Mouse (Mus musculus) bone marrow, adult 2 months (tissue): ENCODE data around the gene Ubxn1. TPM values are rescaled to one million over a fixed set of nuclear protein-coding genes. Genes with fewer than 3 reads are reported as not detected.

Experiments
- H3K27ac ChIP-seq: fragments of 200-500 bp; 2 replicates; pipeline ENCODE4 v1.5.1; 2012; ENCODE audit warnings: low read depth, mild to moderate bottlenecking, control low read depth, inconsistent platforms, low read length; ENCODE audit not compliant: control insufficient read depth, poor library complexity, insufficient read depth
- H3K4me1 ChIP-seq: fragments of 200-500 bp; 2 replicates; pipeline ENCODE4 v1.6.1; 2011; ENCODE audit warnings: low read length; ENCODE audit not compliant: control insufficient read depth, insufficient read depth
- H3K4me3 ChIP-seq: fragments of 200-500 bp; replicated peaks from 2 replicates; pipeline ENCODE3; 2011; ENCODE audit warnings: mild to moderate bottlenecking, low read depth, low read length, control low read depth; ENCODE audit not compliant: control insufficient read depth
- CTCF ChIP-seq: fragments of 200-500 bp; IDR thresholded peaks from 2 replicates; pipeline ENCODE4 v1.5.1; 2011; ENCODE audit warnings: low read length, control low read depth; ENCODE audit not compliant: control insufficient read depth, insufficient read depth
- POLR2A ChIP-seq: fragments of 200-500 bp; IDR thresholded peaks from 2 replicates; pipeline ENCODE4 v1.6.1; 2011; ENCODE audit warnings: low read depth, mild to moderate bottlenecking, control low read depth, low read length, borderline replicate concordance; ENCODE audit not compliant: control insufficient read depth
- WGBS: fragments of 180-500 bp; shearing (Covaris S2); methylation state at CpG from one replicate; pipeline ENCODE4 v1.1.7; 2018; 5-methylcytosine and 5-hydroxymethylcytosine counted together
- polyA plus RNA-seq: library from polyadenylated mRNA; stranded (reverse); fragments of >200 nt; gene quantifications from 2 replicates; pipeline ENCODE4 v1.2.4, GENCODE M21; 2011; ENCODE audit warnings: low replicate concordance; ENCODE audit not compliant: missing spikeins, insufficient read depth, insufficient read length

Gene Ubxn1
- polyA plus RNA-seq, 1 experiment = 110 TPM

DNA sequence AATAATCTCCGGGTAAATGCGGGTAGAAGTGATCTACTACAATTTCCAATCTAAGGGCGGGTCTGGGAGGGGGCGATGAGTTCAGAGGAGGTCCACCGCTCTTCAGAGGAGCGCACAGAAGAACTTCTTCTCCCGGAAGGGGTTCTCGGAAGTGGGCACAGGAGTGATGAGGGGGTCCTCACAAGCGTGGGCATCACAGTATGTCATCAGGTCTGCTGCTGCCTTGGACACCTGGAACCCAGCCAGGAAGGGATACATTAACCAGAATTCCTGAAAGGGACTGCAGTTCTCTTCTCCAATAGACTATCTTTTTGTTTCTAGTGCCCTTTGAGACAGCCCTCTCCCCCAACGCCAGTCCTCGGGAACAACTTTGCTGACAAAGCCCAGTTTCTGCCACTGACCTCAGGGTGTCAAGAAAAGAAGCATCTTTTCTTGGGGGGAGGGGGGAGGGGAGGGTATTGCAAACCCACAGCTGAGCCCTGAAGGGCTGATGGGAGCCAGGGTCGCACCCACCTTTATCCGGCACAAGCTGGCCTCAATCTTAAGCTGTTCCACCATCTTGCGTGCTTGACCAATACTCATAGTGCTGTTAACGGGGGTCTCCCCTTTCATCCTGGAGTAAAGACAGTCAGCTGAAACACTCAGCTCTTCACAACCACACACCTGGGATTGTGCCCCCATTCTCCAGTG lies 33.1 kb upstream of the Ubxn1 start:
- 20% methylated on average over 15 of the region's 15 CpGs for WGBS

DNA sequence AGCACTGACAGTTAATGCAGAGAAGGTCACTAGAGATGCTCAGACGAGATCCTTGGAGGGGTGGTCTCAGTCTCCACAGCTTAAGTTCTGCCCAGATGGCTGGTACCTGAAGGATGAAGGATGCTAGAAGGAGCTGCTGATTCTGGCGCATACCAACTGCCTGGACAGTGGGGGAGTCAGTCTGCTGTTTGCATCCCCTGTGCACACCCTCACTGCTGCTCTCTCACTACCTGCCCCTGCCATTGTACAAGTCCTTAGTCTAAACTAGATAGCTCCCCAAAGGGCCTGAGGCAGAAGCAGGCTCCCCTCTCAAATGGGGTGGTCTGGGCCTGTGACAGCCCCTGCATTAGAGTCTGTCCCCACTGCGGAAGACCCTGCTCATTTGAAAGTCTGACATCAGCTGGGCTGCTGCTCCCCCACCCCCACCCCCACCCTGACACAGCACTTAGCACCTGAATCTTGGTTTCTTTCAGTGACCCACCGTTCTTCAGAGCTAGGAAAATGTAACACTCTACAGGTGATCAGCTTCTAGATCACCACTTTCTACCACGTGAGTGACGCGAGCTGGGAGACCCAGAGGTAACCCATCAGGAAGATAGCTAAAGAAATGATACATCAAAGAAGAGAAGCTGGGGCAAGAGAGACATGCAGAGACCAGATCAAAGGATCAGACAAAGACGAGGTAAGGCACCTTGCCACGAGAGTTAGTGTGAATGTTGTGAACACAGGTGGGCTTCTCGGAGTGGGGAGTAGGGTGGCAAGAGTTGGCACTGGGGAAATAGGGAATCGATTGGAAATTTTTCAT lies 32.0 kb upstream of the Ubxn1 start, which contains the start of gene Gng3:
TSS of gene Gng3 (minus strand) at position 92 of the 805 bp plus-strand sequence.
- peak within 1 kb of the TSS; percentile 81 for H3K4me3 ChIP-seq
- H3K4me1 ChIP-seq = peaks cover 2% of the 10 kb centered on the region; the same call in 1 of the 2 replicates
- H3K27ac ChIP-seq = no peak within 1 kb of the TSS; the same call in 1 of the 2 replicates
- 88% methylated on average over 11 of the region's 11 CpGs for WGBS
- TF ChIP-seq CTCF (no peak), POLR2A (no peak)

More for the DNA sequence above, 33.1 kb upstream of the Ubxn1 start:
- H3K4me3 ChIP-seq = peak overlapping the region; percentile 81
- TF ChIP-seq POLR2A (no peak), CTCF (no peak)
- H3K27ac ChIP-seq = peak overlapping the region; percentile 92; the same call in 1 of the 2 replicates
- H3K4me1 ChIP-seq = peaks cover 2% of the 10 kb centered on the region; the same call in 1 of the 2 replicates

DNA sequence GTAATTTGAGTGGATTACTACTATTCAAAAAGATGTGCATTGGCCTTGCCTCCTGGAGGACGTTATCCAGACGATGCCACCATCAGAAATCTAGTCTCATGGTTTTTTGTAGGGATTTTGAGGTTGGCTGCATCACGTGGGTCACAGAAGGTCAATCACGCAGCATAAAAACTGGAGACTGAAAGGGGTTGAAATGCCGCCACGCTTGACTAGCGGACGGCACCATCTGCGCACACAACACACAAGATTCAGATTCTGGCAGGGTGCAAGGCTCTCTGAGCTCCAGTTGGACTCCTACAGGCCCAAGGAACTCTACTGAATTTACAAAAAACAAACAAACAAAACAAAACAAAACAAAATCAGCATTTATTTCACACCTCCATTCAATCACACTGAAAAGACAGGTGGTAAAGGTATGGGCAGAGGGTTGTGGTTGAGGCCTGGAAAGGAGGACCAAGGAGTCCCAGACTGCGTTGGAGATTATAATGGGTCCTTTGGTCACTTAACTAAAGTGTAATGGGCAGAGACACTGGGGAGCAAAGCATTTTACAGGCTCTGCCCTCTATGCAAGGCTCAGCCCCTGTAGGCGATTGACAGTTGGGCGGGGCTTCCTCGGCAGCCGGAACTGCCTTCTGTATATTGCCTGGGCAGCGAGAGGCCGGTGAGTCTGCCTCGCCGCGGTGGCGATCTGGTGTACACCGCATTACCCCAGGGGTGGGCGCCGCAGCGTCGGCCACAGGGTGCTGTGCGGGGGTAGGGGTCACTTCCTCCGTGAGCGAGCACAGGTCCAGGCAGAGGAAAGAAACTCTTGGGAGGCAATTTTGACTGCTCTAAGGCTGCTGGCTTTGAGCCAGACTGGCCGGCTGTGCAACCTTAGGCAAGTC lies 31.1 kb upstream of the Ubxn1 start:
- Histone ChIP-seq H3K27ac (peak overlapping the region; percentile 47), H3K4me3 (peak overlapping the region; percentile 81), H3K4me1 (peaks cover 2% of the 10 kb centered on the region; the same call in 1 of the 2 replicates)
- TF ChIP-seq POLR2A = peak; percentile 74; the same call in 1 of the 2 replicates
- TF ChIP-seq CTCF = no peak
- WGBS = 26% methylated on average over 29 of the region's 29 CpGs

DNA sequence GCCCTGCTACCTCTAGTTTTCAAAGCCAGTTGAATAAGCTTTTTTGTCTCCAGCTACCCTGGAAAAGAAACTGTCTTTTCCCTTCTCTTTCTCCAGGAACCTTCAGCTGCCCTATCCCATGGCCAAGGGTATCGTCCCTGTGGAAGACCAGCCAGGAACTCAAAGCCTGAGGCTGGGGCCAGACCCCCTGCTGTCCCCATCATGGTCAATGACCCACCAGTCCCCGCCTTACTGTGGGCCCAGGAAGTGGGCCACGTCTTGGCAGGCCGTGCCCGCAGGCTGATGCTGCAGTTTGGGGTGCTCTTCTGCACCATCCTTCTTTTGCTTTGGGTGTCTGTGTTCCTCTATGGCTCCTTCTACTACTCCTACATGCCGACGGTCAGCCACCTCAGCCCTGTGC lies 30.3 kb upstream of the Ubxn1 start:
- Histone ChIP-seq H3K4me1 (peaks cover 2% of the 10 kb centered on the region; the same call in 1 of the 2 replicates), H3K4me3 (no peak overlapping the region), H3K27ac (no peak overlapping the region)
- TF ChIP-seq CTCF (no peak), POLR2A (no peak)
- WGBS = 74% methylated on average over 7 of the region's 7 CpGs

DNA sequence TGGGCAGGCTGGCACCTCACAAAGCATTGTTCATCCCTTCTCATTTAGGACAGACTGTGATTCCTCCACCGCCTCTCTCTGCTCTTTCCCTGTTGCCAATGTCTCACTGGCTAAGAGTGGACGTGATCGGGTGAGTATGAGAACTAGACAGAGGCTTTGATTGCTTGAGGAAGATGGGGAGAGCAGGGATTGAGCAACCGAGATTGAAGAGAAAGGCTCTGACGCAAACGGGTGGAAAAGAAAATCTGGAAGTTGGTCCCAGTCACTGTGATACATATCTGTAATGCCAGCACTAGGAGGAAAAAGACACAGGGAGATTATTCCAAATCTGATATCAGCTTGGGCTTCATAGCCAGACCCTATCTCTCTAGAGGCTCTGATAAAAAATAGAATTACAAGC lies 28.3 kb upstream of the Ubxn1 start:
- no peaks in the 10 kb centered on the region; the same call in 1 of the 2 replicates for H3K4me1 ChIP-seq
- 53% methylated on average over 6 of the region's 6 CpGs for WGBS
- no peak for TF ChIP-seq CTCF
- no peak for TF ChIP-seq POLR2A
- no peak overlapping the region for H3K4me3 ChIP-seq
- no peak overlapping the region for H3K27ac ChIP-seq

DNA sequence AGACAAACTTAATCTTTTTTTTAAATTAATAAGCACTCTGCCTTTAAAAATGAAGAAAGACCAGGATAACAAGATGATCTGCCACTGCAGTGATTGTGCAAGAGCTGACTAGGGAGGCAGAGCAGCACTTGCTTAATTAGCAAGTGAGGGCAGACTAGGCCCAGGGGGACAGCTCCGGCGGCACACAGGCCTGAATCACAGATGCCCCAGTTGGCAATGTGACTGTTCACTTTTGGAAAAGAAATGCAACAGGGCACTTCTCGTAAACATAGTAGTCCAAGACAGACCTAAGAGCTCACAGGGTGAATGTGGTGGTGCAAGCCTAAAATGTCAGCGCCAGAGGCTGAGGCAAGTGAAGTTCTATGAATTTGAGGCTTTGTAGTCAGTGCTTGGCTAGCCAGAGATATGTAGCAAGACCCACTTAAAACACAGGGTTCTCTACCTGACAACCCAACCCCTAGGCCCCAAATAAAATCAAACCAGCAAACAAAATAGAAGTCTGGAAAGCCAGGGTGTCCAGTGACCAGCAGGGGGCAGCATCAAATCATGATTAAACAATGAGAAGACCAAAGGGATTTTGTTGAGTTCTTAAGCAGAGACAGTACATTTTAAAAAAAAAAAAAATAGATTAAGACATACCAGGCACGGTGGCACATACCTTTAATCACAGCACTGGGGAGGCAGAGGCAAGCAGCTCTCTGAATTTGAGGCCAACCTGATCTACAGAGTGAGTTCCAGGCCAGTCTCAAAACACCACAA lies 26.7 kb upstream of the Ubxn1 start:
- no peak overlapping the region for H3K27ac ChIP-seq
- H3K4me3 ChIP-seq = no peak overlapping the region
- no peaks in the 10 kb centered on the region; the same call in 1 of the 2 replicates for H3K4me1 ChIP-seq
- 56% methylated on average over 5 of the region's 5 CpGs for WGBS
- TF ChIP-seq POLR2A = no peak
- TF ChIP-seq CTCF = peak; percentile 39

DNA sequence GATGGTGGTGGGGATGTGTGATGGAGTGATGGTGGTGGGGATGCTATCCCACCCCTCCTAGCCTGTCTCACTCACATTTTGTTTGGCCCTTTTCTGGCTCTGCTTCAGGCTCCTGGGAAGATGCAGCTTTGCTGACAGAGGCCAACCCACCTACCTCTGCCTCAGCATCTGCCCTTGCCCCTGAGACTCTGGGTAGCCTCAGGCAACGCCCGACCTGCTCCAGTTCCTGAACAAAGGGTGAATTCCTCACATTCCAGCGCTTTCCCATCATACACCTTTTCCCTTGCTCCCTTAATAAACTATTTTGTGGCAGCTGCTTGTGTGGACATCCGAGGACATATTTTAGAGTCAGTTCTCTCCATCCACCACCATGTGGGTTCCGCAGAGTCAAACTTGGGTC lies 22.9 kb upstream of the Ubxn1 start:
- TF ChIP-seq POLR2A (no peak), CTCF (no peak)
- no peak overlapping the region for H3K4me3 ChIP-seq
- no peaks in the 10 kb centered on the region for H3K4me1 ChIP-seq
- H3K27ac ChIP-seq = no peak overlapping the region
- WGBS = 86% methylated on average over 5 of the region's 5 CpGs
